Mouse (Mus musculus) ES-Bruce4 (cell line): ENCODE measurements around the gene Alb.

Experiments
- CTCF ChIP-seq: IDR thresholded peaks from one replicate; pipeline ENCODE4 v1.8.1; 2011; ENCODE audit warnings: low read depth, low read length
- EP300 ChIP-seq: IDR thresholded peaks from 2 replicates; pipeline ENCODE4 v1.6.1; 2011; ENCODE audit warnings: low read depth, low read length; ENCODE audit not compliant: insufficient read depth
- POLR2A ChIP-seq: IDR thresholded peaks from one replicate; pipeline ENCODE4 v1.8.1; 2011; ENCODE audit warnings: low read length; ENCODE audit not compliant: insufficient read depth

GRCm38 (mm10) chr5:90439157-90439556 lies 21.5 kb upstream of the Alb start:
- TF ChIP-seq POLR2A (no peak), CTCF (no peak), EP300 (no peak)
